In the genomic region with DNA sequence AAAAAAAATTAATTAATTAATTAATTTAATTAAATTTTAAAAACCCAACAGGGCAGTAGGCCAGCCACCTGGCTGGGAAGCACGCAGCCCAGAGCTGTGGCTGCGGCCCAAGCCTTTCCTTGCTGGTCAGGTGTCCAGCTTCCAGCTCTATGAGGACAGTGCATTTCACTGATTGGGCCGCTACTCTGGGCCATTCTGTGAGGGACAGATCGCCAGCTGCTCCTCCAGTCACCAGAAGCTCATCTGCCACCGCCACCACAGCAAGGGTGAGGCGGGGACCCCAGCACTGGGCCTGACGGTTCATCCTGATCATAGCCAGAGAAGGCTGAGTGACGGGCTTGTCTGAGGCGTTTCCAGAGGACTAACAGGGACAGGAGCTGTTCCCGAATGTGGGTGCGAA, we compare ENCODE assay signal across 31 mouse cellular contexts. TPM values are rescaled to one million over a fixed set of nuclear protein-coding genes. Genes with fewer than 3 reads are reported as not detected.
DNase-seq lines count a peak whose midpoint lies in the region; TF ChIP-seq lines count a peak whose summit lies in the region.
"Had no signal": no experiment of that assay in that cellular context is flagged by ENCODE, and none has a peak within 500 bp of the region (broad histone marks: within the 10 kb centered on the region; RNA-seq: fewer than 3 reads in every experiment).

No protein-coding gene starts in this region.

- TF ChIP-seq CTCF in cerebellum, adult 2 months (IDR thresholded peaks at IDR 0.05; ENCODE audit: borderline replicate concordance, insufficient read depth, low read depth, low read length), result no peak

- H3K4me3 ChIP-seq in cerebellum, adult 2 months (replicated peaks; ENCODE audit: insufficient read depth, low read depth, low read length), result no peak overlapping the region
- H3K4me3 ChIP-seq: embryonic facial prominence, embryonic 10.5 days; embryonic facial prominence, embryonic 13.5 days; erythroblast, embryonic 14.5 days; forebrain, embryonic 12.5 days; forebrain, embryonic 15.5 days; heart, adult 2 months; heart, embryonic 10.5 days; heart, embryonic 13.5 days; hindbrain, embryonic 12.5 days; hindbrain, embryonic 15.5 days had no signal

- WGBS in cerebellum, adult 2 months, result 33% methylated on average over 11 of the region's 11 CpGs

- peak; percentile 60 for DNase-seq in cerebellum, adult 11-12 months
- DNase-seq in cerebellum, postnatal 4 days (ENCODE audit: low spot score in 2 of 2), result no peak
- peak; percentile 56 to 63 for DNase-seq in cerebellum, adult 2 months
- DNase-seq in cerebellum, postnatal 10 days, result peak; percentile 70
- DNase-seq in cerebellum, postnatal 36 days, result peak; percentile 35 to 53
- DNase-seq in urinary bladder, postnatal 10 days (ENCODE audit: low spot score), result no peak
- DNase-seq in lung, postnatal 36 days, result no peak
- DNase-seq: adrenal gland, postnatal 10 days; adrenal gland, postnatal 36 days; B cell, adult 2 months; embryo, embryonic 11 days; gastrocnemius, postnatal 10 days; gastrocnemius, postnatal 36 days; heart, adult 2 months; kidney, adult 2 months had no signal

- peaks cover 34% of the 10 kb centered on the region for H3K4me1 ChIP-seq in cerebellum, adult 2 months (ENCODE audit: control insufficient read depth, insufficient read depth, low read length)
- H3K4me1 ChIP-seq: embryonic facial prominence, embryonic 13.5 days; forebrain, embryonic 12.5 days; forebrain, embryonic 15.5 days; hindbrain, embryonic 15.5 days had no signal

- no peaks in the 10 kb centered on the region for H3K27me3 ChIP-seq in cerebellum, adult 2 months (ENCODE audit: control insufficient read depth, insufficient read depth, low read length)
- H3K27me3 ChIP-seq: CH12.LX; embryonic facial prominence, embryonic 13.5 days; forebrain, embryonic 12.5 days; forebrain, embryonic 15.5 days; heart, embryonic 13.5 days; hindbrain, embryonic 12.5 days; hindbrain, embryonic 15.5 days; Patski had no signal

- no peak for TF ChIP-seq POLR2A in cerebellum, adult 2 months (IDR thresholded peaks at IDR 0.05; ENCODE audit: borderline replicate concordance, insufficient read depth, low read length)

- peak overlapping the region; percentile 18 for H3K27ac ChIP-seq in cerebellum, adult 2 months (ENCODE audit: insufficient read depth, low read length)
- H3K27ac ChIP-seq: embryonic facial prominence, embryonic 10.5 days; embryonic facial prominence, embryonic 13.5 days; forebrain, embryonic 12.5 days; forebrain, embryonic 15.5 days; heart, adult 2 months; heart, embryonic 10.5 days; heart, embryonic 13.5 days; hindbrain, embryonic 12.5 days; hindbrain, embryonic 15.5 days had no signal

RNA-seq across cellular contexts. Expression of gene Nccrp1, which starts 14.9 kb away (rescaled TPM):
- 0.43 and 0.67 TPM in 2 replicates for polyA plus RNA-seq in cerebellum, adult 2 months (2012; rRNA removed)
- polyA plus RNA-seq: embryonic facial prominence, embryonic 10.5 days; forebrain, embryonic 12.5 days; forebrain, embryonic 15.5 days; heart, adult 2 months; heart, embryonic 10.5 days; heart, embryonic 13.5 days; heart, embryonic 16.5 days; hindbrain, embryonic 12.5 days; intestine, embryonic 14.5 days; intestine, postnatal 0 days; Patski had no signal

RNA-seq across cellular contexts. Expression of gene Sycn, which starts 21.3 kb away (rescaled TPM):
- not detected in 2 replicates for polyA plus RNA-seq in cerebellum, adult 2 months (2012; rRNA removed)
- polyA plus RNA-seq: cortical plate, adult 2 months; embryonic facial prominence, embryonic 10.5 days; embryonic facial prominence, embryonic 13.5 days; erythroblast, embryonic 14.5 days; forebrain, embryonic 12.5 days; forebrain, embryonic 15.5 days; G1E; heart, adult 2 months; heart, embryonic 10.5 days; heart, embryonic 13.5 days; heart, embryonic 16.5 days; hindbrain, embryonic 12.5 days; hindbrain, embryonic 15.5 days; Patski had no signal

RNA-seq across cellular contexts. Expression of gene Samd4b, which starts 36.0 kb away (rescaled TPM):
- polyA plus RNA-seq in cerebellum, adult 2 months (2012; rRNA removed), result 54.1 and 54.9 TPM in 2 replicates

RNA-seq across cellular contexts. Expression of gene Pak4, which starts 36.0 kb away (rescaled TPM):
- 8.3 and 8.5 TPM in 2 replicates for polyA plus RNA-seq in cerebellum, adult 2 months (2012; rRNA removed)

RNA-seq across cellular contexts. Expression of gene Ifnl3, which starts 39.3 kb away (rescaled TPM):
- polyA plus RNA-seq in cerebellum, adult 2 months (2012; rRNA removed), result not detected in 2 replicates
- polyA plus RNA-seq: cortical plate, adult 2 months; embryonic facial prominence, embryonic 10.5 days; embryonic facial prominence, embryonic 13.5 days; erythroblast, embryonic 14.5 days; forebrain, embryonic 12.5 days; forebrain, embryonic 15.5 days; G1E; heart, adult 2 months; heart, embryonic 10.5 days; heart, embryonic 13.5 days; heart, embryonic 16.5 days; hindbrain, embryonic 12.5 days; hindbrain, embryonic 15.5 days; intestine, embryonic 14.5 days; intestine, postnatal 0 days; kidney, adult 2 months; Patski had no signal

Comparison
In these comparisons a context has a peak if more than half of its experiments do, and no peak if none do; other contexts are left out.
1. DNase-seq: peak in cerebellum, adult 11-12 months (single experiment), cerebellum, adult 2 months (2 of 2), cerebellum, postnatal 10 days (2 of 2) and cerebellum, postnatal 36 days (2 of 2); none in cerebellum, postnatal 4 days (0 of 2), urinary bladder, postnatal 10 days (single experiment) and lung, postnatal 36 days (single experiment).